Mouse (Mus musculus) cerebellum, adult 2 months (tissue): ENCODE data around the gene Nfkbia.

Experiments
- CTCF ChIP-seq: fragments of 200-500 bp; IDR thresholded peaks from 2 replicates; pipeline ENCODE4 v1.5.1; 2011; ENCODE audit warnings: low read depth, mild to moderate bottlenecking, control low read depth, low read length, moderate library complexity, borderline replicate concordance; ENCODE audit not compliant: insufficient read depth
- POLR2A ChIP-seq: fragments of 200-500 bp; IDR thresholded peaks from 2 replicates; pipeline ENCODE4 v1.6.1; 2011; ENCODE audit warnings: low read length, control low read depth, borderline replicate concordance; ENCODE audit not compliant: insufficient read depth

DNA sequence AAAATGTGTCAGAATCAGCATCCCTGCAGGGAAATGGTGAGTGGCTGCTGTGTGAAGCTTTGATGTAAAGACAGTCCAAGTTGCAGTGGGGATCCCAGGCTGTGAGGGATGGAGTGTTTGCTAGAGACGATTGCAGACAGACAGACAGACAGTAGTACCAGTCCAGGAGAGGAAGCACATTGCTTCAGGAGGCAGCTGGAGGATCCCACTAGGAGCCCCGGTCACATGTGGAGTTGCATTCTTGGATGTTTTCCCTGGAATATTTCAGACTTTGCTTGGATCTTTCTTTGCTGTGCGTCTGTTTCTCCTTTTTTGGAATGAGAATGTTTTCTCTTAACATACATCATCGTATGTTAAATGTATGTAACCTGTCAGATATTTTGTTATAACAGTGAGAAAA is 38.5 kb downstream of the Nfkbia start:
- TF ChIP-seq CTCF (no peak), POLR2A (no peak)
